Mouse (Mus musculus) adrenal gland, adult (tissue): ENCODE measurements around the gene Gm10197.

Source experiments
- DNase-seq, 2 experiments: peaks; one replicate each; pipeline ENCODE4 v3.0.0; 2022 to 2023; ENCODE audit warnings: low spot score in 1 of 2; ENCODE audit not compliant: inconsistent age in 2 of 2

Gm10197 gene

DNA sequence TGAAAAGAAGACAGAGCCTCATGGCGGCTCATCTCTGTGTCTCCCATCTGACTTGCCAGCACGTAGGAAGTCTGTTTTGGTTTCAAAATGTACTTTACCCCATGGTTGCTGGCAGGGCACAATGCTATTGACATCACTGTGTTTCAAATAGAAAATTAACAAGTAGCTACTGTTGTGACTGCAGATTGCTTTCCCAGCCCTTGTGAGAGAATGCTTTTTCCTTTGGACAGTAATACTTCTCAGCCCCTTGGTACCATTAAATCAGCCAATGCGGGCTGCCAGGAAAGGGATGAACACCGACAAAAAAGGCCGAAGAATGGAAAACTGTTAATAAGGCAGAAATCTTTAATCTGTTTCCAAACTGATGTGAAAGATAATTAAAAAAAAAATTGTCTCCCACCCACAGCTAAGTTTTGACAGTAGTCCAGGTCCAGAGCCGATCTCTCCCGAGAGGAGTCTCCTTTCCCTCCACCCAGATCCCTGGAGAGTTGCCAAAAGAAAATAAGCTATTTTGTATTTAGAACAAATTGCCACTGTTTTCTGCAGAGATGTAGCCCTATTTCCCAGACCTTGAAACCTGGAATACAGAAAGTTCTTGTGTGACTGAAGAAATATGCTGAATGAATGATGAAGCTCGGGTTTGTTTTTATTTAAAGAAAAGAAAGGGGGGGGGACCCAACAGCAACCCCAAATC, 11.2 kb downstream of the Gm10197 start:
- DNase-seq: peak in 1 of 2 experiments; percentile 69

DNA sequence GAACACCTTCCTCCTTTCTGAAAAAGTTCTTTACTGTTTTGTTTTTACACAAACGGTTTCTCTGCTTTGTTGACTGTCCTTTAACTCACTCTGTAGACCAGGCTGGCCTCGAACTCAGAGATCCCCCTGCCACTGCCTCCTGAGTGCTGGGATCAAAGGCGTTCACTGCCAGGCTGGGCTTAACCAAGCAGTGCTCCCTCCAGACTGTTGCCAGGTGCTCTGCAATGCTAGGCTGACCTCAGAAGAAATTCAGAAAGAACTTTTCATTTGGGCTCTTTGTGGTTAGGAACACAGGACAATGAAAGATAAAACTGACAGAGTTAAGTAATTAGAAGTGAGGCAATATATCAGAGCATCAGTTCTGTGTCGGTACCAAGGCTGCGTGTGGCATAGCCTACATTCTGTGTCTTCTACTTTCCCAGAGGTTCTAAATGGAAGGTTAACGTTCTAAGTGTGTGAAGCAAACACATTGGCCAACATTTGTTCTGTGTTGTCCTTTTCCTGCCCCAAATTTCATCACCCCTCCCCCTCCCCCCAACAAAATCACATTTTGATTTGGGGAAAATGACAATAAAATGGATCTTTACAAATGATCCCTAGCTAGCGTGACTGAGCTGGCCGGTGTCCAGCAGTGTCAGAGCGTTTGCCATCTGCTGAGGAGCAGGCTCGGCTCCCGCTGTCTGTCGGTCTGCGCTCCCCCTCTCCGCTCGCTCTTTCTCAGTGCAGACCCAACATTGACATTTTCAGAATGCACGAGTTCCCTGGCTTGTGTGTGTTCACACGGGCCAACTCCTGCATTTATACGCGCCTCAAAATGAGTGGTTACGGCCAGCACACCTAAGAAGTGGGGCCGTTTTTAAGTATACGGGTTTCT, 12.2 kb downstream of the Gm10197 start:
- DNase-seq: peak; percentile 61 to 89

DNA sequence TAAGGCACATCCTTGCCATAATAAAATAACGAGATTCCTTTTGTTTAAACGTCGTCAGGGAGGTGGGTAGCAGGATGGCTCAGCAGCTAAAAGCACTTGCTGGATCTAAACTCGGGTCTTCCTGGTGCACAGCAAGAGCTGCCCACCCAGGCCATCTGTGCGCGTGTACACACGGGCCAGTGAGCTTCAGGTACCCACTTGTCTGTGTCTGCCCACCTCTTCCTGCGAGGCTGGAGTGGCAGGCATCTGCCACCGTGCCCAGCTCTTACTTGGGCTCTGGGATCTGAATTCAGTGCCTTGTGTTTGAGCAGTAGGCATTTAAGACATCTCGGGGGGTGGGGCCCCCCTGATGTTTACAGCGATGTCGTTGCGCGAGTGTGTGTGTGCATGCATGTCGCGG, 16.5 kb downstream of the Gm10197 start:
- no peak for DNase-seq

DNA sequence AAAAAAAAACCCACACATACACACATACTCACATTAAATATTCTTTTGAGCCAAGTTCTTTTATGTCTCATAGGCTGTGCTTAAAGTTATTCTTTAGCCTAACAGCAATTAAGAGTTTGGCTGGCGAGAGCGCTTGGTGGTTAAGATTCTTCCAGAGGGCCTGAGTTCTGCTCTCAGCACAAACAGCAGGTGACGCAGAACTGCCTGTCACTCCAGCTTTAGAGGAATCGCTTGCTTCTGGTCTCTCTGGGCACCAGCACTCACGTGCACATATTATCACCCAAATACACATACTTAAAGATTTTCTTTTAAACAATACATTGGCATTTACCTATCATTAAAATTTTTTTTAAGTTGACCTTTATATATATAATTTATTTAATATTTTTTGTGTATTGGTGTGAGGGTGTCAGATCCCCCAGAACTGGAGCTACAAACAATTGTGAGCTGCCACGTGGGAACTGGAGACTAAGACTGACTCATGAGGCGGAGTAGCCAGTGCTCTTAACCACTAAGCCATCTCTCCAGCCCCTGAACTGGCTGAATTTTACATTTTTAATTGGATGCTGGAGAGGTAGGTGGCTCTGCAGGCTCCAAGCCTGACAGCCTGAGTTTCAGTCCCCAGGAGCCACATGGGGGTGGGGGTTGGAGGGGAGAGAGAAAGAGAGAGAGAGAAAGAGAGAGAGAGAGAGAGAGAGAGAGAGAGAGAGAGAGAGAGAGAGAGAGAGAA, 17.1 kb downstream of the Gm10197 start:
- no peak for DNase-seq

DNA sequence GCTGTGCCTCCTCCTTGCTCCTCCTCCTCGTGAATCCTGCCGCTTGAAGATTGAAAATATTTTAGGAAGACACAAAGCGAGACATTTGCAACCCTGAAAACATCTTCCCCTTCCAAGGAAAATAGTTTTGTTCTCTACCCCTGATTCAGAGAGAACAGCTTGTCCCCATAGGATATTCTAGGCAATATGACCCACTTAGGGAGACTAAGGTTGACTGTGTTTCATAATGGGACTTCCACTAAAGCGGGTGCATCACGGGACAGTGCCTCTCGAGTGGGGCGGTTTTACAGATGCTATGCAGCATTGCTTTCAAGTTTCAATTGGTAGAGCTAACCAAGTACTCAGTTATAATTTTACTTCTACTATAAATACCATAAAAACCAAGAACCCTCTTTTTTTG, 17.7 kb downstream of the Gm10197 start:
- no peak for DNase-seq

DNA sequence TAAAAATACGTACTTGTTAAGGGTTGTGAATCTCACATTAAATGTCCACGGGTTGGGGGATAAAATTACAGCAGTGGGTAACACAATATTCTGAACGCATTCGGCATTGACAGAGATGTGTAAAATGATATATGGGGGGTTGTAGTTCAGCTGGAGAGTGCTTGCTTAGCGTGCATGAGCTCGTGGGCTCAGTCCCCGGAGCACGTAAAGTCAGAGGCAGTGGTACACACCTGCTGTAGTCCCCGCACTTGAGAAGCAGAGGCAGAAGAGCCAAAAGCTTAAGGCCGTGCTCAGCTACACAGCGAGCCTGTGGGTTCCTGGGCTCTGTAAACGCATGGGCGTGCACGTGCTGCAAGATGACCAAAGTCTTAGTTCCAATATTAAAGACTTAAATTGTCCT, 25.8 kb downstream of the Gm10197 start:
- no peak for DNase-seq

DNA sequence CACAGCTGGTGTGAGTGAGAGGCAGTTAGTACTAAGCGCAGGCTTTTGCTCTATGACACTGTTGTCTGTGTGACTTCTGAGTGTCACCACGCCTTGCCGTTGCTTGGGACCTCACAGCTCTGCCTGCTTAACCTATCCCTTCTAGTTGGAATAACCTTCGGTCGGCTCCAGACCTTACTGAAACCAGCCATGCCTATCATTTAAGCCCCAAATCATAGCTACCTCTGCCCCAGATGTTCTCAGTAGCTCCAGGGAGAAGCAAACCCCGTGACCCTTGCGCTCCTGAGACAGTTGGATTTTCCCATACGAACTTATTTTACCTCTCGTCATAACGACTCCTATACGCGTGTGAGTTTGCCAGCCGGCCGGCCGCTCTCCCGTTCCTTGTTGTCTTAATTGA, 27.5 kb downstream of the Gm10197 start:
- DNase-seq: no peak

DNA sequence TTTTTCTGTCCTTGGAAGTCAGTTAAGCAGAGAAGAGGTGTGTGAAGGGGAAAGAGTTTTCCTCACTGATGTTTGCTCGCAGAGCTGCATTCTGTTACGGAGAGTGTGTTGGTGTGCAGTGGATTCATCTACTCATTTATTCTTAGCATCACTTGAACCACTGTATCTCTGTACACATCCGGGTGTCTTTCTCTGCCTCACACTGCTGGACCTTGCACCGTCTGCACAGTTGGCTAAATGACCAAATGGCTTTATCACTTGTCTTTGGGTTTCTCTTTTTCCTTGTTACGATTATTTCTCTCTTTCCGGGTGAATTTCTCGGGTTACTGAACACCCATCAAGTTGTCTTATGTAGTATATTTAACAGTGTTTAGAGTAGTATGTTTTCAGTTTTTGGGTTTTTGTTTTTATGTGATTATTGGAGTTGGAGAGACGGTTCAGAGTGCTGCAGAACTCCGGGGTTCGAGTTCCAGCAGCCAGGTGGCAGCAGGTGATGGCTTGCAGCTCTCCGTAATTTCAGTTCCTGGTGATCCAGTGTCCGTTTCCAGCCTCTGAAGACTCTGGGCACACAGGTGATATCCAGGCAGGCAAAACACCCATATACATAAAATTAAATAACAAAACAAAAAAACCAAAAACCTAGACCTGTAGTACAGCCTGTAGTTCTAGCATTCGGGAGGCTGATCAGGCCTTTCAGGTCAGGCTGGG, 28.2 kb downstream of the Gm10197 start:
- no peak for DNase-seq

DNA sequence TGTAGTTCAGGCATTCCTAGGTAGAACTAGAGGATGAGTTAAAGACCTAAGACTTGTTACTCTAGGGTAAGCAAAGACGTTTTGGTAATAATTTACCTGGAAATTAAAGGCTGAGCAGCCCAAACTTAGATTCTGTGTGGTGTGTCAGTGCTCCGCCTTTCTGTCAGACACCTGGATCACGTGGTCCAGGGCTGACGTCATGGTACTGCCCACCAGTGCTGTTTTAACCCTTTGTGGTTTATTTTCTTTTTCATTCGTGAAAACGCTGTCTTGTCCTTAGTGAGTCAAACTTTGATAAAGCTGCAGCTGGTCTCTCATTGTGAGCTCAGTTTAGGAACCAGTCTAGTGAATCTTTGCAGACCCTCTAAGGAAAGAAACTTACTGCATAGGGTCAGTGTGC, 31.1 kb downstream of the Gm10197 start:
- no peak for DNase-seq

DNA sequence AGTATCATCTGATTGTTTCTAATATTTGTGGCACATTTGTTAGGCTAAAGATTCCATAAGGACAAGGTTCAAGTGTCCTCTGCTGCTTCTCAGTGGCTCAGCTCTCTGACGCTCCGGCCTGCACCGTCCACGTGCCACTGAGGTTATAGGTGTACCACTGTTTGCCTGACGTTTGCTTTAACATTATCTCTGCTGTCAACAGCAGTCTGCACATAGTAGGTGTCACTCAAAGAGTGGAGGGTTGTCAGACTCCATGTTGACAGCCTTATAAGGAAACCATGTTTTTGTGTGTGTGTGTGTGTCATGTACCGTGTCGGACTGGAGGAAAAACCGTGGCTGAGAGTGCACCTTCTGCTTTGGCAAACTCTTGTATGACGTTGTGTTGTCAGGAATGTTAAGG, 36.3 kb downstream of the Gm10197 start:
- DNase-seq: no peak

DNA sequence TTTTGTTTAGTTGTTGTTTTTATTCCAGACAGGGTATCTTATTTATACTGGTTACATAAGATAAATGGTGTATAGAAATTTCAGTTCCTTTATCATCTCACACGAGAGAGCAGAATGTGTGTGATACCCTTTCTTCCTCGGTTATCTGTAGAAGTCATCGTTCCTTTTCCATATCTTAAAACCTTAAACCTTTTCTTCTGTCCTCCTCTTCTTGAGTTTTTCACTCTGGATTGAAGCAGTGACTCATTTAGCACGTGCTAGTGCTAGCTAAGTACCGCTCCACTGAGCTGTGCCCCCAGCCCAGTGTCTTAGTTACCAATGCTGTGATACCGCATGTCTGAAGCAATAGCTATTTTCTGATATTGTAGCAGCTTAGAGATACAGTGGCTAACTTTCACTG, 37.8 kb downstream of the Gm10197 start:
- DNase-seq: no peak

DNA sequence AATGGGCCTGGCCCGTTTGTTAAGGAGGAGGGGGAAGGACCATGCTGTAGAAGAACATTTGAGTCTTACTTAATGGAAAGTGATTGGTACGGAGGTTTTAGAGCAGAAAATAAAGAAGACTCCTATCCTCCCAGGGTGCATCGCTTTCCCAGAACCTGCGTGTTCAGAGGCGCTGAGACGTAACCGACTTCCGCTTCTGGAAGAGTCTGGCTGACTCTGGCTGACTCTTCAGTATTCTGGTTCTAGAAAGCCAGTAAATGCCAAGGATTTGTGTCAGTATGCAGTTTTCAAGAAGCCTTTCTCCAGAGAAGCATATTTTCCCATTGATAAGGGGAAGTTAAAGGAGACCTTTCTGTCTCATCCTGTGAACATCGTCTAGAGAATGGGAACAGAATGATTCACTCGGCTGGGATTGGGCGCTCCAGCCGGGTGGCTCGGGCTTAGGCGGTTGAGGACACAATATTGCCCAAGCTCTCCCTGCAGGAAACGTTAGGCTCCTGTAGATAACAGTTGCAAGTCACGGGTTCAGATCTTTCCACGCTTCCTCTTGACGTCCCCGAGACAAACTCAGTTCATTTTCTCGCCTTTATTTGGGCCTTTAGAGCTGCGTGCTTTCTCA, 39.6 kb downstream of the Gm10197 start:
- no peak for DNase-seq

DNA sequence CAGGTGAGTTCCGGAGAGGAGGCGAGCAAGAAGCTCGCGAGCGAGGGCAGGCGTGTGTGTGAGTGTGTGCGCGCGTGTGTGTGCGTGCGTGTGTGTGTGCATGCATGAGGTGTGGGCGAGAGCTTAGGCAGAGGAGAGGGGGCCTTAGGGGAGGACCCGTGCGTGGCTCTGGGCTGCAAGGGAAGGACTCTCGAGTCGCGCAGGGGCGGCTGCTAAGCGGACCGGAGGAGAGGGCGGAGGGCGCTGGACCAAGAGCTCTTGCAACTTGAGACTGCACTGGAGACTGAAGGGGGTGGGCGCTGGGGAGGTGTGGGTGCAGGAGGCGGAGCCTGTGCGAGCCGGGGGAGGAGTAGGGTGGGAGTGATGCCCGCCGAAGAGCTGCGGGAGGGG, 41.6 kb downstream of the Gm10197 start:
- DNase-seq: peak; percentile 81 to 88

DNA sequence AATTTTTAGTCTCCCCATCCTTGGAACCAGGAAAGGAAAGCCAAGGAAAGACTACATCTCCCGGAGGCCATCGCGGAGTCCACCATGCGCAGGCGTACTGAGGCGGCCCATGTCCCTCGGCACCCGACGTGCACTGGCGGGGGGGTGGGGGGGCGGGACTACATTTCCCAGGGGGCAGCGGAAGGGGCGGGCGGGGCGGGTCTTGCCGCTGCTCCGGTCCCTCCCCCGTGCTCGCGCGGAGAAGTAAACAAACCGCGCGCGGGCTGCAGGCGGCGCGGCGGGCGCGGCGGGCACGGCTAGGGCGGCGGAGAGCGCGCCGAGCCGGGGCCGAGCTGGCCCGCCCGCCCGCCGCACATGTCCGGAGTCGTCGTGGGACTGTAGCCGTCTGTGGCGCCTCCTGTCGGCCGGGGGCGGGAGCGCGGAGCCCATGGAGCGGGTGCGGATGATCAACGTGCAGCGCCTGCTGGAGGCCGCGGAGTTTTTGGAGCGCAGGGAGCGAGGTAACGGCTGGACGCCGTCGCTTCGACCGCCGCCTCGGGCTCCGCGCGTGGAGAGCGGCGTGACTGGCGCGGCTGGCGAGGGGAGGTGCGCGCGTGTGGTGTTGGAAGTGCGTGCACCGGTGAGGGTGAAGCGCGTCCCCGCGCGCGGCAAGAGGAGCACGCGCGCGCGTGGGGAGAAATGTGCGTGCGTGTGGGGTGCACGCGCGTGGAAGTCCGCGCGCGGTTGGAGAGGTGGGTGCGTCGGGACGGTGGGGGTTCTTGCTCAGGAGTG, 42.2 kb downstream of the Gm10197 start:
- peak; percentile 92 to 97 for DNase-seq

DNA sequence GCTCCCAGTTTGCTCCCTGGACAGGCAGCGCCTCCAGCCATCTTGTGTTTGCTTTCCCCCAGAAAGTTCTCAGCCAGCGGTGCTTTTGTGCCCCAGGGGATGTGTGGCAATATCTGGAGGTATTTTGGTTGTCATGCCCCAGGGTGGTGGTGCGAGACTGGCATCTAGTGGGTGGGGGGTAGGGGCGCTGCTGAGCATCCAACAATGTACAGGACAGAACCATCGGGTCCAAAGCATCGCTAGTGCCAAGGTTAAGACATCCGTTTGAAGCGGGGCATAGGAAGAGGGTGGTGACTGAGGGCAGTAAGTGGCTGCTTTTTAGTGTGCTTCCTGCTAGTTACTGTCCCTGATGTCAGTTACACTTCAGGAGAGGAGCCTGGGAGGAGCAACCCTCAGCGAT, 43.5 kb downstream of the Gm10197 start:
- DNase-seq: peak; percentile 37 to 67

DNA sequence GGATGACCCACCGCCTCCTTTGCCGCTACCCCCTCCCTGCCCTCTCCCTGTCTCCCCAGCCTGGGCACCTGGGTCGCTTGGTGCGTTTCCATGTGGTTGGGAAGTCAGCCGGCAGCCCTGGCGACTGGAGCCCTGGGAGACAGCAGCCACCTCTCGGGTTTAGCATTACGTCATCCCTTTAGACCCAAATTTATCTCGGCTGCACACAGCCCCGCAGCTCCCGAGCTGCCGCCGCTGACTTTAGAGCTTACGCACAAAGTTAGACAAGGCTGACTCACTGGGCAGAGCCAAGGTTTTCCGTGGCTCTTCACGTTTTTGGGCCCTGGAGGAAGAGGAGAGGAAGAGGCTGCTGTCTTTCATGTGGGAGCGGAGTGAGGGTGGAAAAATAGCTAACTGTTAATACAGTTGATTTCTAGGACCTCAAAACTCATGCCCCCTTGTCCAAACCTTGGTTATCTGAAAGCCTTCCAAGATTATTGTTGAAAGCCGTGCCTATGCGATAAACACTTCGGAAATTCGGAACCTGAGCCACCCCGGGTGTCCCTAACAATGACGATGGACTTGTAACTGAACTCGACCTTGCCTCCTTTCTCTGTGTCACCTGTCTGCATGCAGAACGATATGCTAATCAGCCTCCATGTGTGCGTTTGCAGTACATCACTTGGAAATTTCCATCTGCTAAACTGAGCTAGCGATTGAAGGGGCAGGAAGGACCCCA, 45.8 kb downstream of the Gm10197 start:
- DNase-seq: peak; percentile 89 to 93

DNA sequence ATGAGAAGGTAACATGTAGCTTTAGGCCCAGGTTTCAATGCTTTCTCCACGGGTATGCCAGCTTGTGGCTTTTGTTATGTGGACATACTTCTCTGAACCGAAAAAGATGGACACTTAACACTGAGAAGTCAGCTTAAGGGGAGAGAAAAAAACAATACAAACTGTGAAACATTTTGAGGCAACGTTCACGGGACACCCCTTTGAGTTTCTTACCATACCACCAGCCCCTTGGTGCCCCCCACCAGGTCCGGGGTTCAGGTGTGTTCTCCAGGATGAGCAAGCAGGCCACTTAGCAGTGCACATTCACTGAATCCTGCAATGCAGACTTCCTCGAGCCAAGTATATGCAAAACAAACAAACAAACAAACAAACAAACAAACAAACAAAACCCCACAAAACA, 46.7 kb downstream of the Gm10197 start:
- peak in 1 of 2 experiments; percentile 57 for DNase-seq

DNA sequence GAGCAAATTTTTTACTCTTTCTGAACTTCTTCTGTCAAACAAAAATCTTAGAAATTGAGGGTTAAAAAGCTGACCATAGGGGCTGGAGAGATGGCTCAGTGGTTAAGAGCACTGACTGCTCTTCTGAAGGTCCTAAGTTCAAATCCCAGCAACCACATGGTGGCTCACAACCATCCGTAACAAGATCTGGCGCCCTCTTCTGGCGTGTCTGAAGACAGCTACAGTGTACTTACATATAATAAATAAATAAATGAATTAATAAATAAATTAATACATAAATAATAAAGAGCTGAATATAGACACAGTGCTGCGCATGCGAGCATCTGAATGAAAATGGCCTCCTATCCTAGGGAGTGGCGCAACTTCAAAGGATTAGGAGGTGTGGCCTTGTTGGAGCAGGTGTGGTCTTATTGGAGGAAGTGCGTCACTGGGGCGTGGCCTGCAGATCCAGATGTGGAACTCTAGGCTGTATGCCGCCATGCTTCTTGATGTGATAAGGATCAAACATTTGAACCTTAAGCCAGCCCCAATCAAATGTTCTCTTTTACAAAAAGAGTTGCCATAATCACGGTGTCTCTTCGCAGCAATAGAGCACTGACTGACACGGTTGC, 49.0 kb downstream of the Gm10197 start:
- DNase-seq: no peak
